Mouse (Mus musculus) NIH3T3 (cell line): Measurements from ENCODE around the gene Ddx4.

Source experiments
- DNase-seq: peaks from one replicate; pipeline ENCODE4 v3.0.0-alpha.2; 2012; ENCODE audit warnings: low read depth

The Ddx4 gene

DNA sequence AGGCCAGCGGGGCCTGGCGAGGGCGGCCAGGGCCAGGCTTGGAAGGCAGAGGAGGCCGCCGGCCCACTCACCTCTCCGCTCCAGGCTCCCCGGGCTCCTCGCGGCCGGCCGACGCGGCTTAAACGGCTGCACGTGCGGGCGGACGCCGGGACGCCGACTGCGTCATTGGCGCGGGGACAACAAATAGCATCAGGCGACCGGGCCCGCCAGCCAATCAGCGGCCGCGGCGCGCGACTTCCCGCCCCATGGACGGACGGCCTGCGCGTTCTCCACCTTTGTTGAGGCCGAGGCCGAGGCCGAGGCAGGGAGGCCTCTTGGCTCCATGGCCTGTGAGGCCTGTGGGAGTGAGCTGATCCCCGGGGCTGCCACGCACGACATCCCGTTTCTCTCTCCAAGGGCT lies at the start of gene Ddx4:
Gene Ddx4, minus strand, starts transcription at position 271 of the 400 bp plus-strand sequence.
- no peak for DNase-seq

DNA sequence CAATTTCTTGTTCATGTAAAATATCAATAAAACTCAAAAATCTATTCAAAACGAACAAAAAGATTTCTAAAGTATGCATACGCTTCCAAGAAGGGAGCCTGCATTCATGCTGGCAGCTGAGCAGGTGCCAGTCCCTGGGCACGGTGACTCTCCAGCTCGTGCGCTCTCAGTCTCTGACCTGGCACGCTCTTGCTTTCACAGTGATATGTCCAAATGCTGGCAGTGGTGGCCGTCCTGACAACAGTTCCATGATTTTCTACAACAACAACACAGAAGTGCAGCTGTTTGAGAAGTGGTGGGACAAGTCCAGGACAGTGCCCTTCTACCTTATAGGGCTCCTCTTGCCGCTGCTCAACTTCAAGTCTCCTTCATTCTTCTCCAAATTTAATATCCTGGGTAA lies 49.0 kb upstream of the Ddx4 start:
- no peak for DNase-seq

DNA sequence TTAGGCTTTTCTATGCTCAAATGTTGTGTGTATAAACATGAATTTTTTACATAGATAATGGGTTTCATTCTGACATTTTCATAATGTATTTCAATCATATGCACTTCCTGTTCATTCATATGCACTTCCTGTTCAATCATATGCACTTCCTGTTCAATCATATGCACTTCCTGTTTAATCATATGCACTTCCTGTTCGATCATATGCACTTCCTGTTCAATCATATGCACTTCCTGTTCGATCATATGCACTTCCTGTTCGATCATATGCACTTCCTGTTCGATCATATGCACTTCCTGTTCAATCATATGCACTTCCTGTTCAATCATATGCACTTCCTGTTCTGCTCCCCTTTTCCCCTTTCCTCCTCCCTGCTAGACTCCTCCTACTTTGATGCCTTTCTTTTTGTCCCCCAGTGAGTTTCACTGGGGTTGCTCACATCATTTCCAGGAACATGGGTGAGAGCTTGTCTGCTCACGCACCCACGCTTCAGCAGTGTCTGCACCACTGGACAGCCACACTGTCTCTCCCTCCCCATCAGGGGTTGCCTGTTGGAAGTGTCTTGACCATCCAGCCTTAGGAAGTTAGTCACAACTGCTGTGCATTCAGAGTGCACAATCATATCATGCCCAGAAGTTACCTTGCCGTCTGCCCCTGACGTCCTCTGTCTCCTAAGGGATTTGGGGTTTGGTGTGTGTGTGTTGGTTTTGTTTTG lies 43.4 kb upstream of the Ddx4 start:
- DNase-seq: no peak

DNA sequence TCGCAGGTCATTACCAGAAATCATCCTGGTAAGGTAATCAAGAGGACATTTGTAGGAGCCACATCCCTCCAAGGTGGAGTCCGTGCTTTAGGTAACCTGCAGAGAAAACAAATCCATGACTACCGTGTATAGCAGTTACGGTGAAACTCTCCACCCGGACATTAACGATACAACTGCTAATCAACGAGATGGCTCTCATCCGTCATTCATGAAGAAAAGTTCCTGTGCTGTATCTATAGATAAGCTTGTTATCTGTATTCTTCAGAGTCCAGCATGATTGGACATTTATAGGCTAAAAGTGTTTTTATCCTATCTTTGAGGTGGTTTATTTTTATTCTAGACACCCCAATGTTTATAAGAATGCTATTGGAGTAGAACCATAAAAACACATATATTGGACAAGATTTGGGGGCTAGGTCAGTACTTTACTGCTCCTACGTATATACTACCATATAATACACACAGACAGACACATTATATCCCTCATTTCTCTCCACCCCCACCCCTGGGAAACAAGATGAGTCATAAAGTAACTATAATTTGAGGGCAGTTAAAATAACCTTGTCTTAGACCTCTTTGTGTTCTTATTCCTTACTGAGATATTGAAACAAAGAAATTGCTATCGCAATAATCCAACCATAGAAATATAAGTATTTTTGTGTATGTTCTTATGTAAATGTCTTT lies 40.7 kb upstream of the Ddx4 start:
- no peak for DNase-seq

DNA sequence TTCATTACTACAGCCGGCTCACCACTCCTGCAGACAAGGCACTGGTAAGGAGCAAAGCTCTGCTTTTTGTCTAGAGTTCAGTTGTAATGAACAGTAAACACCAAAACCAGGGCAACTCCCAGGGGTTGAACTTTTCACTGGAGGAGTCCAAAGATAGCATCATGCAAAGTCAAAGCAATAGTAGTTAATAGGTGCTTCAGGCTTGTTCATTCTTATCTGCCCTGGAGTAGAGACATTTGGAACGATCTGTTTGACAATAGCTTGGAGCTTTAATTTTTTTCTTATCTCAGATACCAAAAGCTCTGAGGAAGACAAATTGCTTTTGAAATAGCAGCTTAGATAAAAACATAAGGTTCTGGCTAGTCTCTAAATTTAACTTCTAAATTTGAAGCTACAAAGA lies 33.9 kb upstream of the Ddx4 start:
- no peak for DNase-seq

DNA sequence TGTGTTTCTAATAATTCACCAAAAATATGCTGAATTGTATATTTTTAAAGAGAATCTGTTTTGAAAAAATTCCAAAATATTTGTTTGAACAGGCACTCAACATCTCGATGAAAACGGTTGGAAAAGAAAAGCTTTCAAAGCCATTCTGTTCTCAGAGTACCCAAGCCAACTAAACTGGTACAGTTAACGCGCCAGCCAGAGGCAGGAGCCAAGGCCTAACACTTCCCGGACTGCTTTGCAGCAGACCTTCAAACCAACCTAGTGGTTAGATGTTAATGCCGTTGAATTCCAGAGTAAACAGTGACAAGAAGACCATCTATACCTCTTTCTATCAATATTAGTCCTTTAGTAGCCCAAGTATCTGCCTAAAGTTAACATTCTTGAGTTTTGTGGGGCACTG lies 31.7 kb upstream of the Ddx4 start:
- DNase-seq: peak; percentile 42

DNA sequence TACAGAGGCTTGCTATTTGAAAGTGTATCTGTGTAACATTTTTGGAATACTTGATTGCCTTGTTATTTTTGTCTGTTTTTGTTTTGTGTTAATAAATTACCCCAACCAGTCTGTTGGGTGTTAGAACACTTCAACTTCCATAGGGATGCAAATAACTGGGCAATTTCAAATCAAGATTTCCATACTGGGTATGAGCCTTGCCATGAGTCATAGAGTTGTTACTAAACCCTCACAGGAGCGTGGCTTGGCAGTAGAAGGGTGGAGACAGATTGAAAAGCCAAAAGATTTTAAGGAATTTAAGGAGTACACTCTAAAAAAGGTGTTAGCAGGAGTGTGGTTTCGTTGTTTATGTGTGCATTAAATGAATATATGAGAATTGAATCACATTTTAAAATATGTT lies 31.0 kb upstream of the Ddx4 start:
- peak; percentile 73 for DNase-seq

DNA sequence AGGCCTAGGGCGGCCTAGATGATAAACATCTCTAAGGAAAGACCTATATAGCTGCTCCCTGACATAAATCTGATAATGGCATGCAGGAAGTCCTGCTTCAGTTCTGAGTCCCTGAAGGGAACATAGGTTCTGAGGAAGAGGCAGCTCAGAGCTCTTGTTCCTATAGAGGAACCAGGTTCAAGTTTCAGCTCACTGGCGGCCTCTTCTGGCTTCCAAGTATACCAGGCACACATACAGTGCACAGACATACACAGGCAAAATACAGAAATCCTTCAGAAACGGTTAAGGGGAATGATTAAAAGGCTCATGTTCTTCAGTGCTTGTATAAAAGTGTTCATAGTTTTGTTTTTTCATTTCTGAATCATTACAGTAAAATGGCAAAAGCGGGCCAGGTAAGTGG lies 25.9 kb upstream of the Ddx4 start:
- DNase-seq: peak; percentile 48

DNA sequence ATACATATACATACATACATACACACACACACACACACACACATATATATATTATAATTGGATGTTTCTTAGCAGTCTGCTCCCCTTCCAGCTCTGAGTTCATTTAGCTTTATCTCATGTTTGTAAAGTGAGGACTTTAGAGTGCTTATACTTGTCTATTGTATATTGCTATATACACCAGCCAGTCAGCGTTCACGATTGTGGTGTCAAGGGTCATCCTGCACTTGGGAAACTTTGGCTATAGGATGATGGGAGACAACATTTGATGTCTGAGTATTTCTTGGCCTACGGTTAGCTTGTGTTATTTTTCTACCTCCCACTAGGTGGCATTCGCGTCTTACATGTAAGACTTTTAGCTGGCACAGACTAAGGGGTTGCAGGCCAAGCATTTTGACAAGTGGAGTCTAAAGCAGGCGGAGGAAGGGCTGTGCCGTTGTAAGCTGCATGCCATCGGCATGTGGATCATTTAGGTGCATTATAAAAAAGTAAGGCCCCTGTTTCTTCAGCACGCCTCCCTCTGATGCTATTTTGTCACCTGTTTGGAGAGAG lies 21.7 kb upstream of the Ddx4 start:
- DNase-seq: peak; percentile 89

DNA sequence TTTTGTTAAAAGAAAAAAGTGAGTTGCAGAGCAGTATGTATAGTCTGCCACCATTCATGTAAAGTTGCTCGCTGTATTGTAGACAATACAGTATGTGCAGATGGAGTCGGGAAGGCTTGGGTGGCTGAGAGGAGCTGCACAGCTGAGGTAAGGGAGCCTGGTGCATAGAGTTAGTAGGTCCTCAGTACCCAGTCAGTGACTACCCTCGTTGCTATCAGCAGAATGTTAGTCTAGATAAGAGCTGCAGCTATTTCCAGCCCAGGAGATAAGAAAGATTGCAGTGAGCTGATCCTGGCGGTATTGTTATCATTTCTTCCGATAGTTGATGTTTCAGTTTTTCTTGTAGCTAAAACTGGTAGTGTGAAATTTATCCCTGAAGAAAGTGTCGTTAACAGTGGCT lies 20.5 kb upstream of the Ddx4 start:
- DNase-seq: no peak

DNA sequence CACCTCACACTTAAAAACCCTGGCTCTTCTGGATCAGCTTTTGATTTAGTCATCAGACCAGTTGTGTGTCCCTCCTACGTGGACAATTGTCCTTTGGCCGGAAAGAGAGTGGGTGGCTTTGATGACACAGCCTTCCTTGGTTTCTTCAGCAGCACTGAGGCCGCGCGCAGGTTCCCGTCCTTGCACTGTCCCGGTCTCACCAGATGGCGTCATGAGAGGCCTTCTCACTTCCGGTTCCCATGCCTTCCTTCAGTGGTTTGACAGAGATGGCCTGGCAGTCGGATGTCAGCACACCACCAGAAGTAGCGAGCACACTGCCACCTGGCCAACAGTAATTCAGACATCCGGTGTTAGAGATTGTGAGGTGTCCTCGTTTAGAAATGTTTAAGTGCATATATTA lies 19.4 kb upstream of the Ddx4 start:
- DNase-seq: no peak

DNA sequence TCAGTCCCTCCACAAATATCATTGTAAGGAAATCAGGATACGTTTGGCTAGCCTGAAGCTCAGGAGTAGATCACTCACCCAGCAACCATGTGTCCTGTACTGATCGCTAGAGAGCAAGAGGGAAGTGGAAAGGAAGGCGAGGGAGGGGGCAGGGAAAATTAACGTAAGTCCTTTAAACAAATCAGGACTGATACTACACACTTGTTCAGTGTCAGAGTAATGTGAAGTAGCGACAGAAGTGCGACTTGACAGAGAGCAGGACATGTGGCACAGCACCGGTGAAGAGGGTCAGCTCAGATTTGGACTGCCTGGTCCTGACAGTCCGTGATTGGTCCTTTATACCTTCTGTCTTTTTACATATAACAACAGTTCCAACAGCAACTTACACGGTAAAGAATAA lies 14.9 kb upstream of the Ddx4 start:
- DNase-seq: no peak

DNA sequence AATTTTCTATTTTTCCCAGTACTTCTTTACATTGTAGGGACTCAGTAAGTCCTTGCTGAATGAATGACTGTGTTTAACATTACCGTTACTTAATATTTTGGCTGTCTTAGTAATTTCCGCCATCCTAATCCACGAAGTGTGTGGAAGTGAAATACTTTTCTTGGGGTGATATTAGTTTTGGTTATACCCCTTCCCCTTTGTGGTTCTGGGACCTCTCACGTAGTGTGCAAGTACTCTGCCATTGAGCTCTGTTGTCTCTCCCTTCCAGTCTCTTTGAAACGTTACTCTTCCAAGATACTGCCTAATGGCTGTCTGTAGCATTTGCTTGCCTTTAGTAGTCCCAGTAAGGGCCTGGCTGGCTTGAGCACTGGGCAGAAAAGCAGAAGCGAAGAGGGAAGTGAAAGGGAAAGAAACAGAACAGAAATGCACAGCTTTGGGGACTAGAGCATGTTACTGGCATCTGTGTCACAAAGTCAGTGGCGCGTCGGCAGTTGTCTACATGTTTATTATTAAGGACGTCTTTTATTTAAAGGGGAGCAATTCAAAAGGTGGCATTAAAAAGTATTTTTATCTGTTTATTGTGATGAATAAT lies 14.3 kb upstream of the Ddx4 start:
- no peak for DNase-seq

DNA sequence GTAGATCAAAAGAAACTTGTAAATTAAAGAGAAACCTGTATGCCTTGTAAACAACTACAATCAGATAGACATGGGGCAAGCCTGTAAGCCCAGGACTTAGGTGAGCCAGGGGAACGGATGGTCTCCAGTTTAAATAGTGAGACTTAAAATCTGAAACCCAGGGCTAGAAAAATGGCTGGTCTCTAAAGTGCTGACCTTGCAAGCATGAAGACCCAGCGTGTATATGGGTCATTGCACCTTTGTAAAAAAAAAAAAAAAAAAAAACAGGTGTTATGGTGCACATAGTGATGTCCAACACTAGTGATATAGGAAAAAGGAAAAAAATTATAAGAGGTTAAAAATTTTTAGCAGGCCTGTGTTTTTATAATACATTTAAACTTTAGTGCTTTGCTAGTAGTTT lies 9.4 kb upstream of the Ddx4 start:
- DNase-seq: no peak

DNA sequence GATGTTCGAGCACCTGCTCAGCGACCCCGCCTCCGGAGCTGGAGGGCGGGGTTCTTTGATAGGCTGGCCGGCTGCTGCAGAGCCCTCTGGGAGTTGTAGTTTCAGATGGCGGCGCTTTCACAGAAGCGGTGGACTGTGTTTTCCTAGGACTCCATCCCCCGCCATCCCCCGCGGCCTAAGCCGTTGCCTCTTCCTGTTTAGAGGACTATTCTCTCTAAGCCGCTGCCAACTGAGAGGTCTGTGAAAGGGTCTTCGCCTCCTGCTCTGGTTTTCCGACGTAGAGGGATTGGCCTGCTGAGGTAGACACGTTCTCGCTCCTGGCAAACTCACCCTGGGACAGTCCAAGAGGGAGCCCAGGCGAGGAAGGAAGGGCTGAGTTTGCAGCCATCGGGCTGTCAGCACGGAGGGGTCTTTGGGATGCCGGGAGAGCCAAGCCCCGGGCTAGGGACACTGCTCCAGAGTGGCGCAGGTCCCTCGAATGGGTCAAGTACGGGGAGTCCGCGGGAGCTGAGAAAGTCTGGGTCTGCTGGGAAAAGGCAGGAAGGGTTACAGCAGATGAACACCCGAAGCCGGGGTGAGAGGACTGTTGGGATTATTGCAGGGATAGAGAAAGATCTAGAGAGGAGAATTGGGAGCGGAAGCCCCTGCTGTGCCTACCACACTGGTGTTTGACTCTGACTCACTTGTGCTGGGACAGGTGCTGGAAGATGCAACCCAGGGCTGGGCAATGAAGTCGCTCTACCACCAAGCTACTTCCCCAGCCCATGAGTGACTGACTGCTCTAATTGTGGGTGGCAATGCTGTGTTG lies 8.5 kb upstream of the Ddx4 start, which contains the start of gene Slc38a9:
Gene Slc38a9, plus strand, starts transcription at position 178 of the 808 bp plus-strand sequence.
- DNase-seq: peak; percentile 90

DNA sequence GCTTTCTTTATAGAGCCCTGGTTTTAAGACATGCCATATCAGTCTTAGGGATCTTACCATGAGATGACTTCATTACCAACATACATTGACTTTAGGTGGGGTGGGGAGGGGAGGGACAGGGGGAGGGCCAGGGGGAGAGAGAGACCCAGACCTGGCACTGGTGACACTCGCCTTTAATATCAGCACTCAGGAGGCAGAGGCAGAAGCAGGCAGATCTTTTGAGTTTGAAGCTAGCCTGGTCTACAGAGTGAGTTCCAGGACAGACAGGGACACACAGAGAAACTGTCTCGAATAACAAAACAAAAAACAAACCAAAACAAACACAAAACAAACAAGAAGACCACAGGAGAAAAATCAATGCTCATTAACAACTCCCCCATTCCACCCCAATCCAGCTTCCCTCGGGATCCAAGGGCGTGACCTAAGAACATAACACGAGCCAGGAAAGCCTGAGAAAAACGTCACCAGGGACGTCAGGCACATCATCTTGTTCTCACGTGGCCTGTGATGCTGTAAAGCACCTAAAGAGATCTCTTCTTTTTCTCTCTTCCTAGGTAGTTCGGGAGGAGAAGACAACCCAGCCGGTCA lies 7.8 kb upstream of the Ddx4 start:
- no peak for DNase-seq

DNA sequence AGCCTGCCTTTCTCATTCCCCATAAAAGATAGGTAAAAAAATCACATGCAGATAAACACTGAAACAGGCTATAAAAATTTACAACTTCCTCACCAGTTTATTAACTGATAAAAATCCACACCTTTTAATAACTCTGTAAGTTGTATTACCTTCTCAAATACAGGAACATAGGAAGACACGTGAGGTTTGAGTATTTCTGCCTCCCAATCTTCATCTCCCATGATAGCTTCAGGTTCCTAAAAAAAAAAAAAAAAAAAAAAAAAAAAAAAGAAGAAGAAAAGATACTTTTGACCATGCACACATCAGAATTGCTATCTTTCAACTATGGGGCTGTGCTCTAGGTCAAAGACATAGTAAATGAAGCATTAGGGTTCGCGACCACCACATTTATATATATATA lies 1.1 kb downstream of the Ddx4 start:
- DNase-seq: no peak

DNA sequence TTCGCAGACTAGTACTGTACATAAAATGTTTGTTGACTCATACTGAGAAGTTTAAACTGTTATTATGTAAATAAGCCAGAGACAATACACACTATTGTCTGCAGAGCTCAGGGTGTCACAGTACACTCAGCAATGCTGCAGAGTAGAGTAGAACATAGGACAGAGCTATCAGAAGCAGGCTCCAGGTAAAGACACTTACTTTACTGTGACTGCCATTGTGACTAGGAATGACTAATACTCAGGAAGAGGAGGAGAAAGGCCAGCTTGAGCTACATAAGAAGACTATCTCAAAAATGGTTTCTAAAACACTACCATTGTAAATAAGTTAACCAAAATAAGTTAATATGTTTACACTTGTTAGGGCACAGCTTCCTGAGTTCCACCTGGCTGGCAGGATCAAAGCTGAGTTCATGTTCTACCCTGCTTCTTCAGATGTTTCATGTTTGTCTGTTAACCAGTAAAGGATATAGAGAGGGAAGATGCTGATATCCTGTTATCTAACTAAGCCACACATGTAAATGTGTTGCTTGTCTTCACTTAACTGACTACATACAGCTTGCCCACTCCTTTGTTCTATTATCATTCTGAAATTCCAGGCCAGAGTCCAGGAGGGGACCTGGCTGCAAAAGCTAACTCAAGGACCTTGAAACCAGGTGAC lies 6.6 kb downstream of the Ddx4 start:
- no peak for DNase-seq

DNA sequence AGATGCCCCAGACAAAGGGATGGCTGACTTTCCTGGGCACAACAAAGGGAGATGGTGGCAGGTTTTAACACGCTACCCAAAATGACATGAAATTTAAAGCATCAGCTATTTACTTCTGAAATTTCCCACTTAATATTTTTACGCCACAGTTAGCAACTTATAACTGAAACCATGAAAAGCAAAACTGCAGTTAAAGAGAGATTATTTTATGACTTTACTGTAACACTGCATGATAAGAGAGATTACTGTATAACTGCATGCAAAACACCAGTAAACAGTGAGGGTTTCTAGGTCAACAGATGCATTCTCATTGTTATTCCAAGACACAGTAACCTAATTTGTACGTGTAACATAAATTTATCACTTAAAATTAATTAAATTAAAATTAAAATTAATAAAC lies 7.3 kb downstream of the Ddx4 start:
- DNase-seq: no peak

DNA sequence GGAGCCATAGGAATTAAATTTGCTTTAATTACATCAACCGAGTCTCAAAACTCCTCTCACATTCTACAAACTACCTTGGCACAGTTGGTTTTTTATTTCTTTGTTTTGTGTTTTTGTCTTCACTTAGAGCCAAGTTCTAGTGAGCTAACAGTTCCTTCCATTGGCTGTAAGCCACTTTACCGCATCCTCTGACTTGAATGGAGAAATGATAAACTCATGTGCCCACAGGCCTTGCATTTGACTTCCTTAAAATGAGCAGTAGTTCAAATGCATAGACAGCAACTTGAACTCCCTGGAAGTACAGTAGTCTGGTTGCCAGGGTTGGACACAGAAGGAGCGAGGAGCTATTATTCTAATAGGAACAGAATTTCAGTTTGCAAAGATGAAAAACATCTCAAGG lies 9.4 kb downstream of the Ddx4 start:
- DNase-seq: no peak

DNA sequence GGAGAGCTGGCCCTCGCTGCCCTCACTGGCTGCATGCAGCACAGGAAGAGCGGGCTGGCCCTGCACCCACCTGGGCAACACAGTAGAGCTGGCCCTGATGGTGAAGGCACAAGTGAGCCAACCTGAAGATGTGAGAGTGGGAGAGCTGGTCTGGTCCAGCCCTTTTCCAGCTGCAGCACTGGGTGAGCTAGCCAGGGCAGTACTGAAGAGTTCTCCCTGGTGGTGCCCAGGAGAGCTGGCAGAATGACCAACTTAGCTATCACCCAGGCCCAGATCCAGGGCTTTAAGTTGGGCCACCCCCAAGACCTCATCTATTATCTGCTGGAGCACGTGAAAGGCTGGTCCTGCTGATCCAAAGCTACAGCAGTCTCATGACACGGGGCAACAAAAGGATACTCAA lies 13.2 kb downstream of the Ddx4 start:
- no peak for DNase-seq
